Mouse (Mus musculus) C2C12 (cell line): ENCODE data around the gene Afp. TPM values are rescaled to one million over a fixed set of nuclear protein-coding genes. Genes with fewer than 3 reads are reported as not detected.

ENCODE experiments used
- H3K27me3 ChIP-seq: one replicate; pipeline ENCODE4 v1.6.1; 2011; ENCODE audit not compliant: control insufficient read depth, insufficient read depth, insufficient read length
- H3K36me3 ChIP-seq: one replicate; pipeline ENCODE4 v1.6.1; 2011; ENCODE audit not compliant: control insufficient read depth, insufficient read depth
- H3K4me3 ChIP-seq: one replicate; pipeline ENCODE4 v1.5.1; 2011; ENCODE audit warnings: mild to moderate bottlenecking, control low read depth; ENCODE audit not compliant: poor library complexity, insufficient read depth, severe bottlenecking
- H3K79me2 ChIP-seq: one replicate; pipeline ENCODE4 v1.6.1; 2011; ENCODE audit not compliant: control insufficient read depth, insufficient read depth
- H3K79me3 ChIP-seq: one replicate; pipeline ENCODE4 v1.6.1; 2011; ENCODE audit warnings: low read depth, control low read depth
- H3ac ChIP-seq: one replicate; pipeline ENCODE3; 2011; ENCODE audit warnings: low read depth; ENCODE audit not compliant: control insufficient read depth, insufficient read length
- CEBPB ChIP-seq: IDR thresholded peaks from one replicate; pipeline ENCODE4 v1.6.1; 2011; ENCODE audit warnings: low read depth, mild to moderate bottlenecking, control low read depth, moderate library complexity
- CTCF ChIP-seq: IDR thresholded peaks from one replicate; pipeline ENCODE4 v1.5.1; 2011; ENCODE audit not compliant: control insufficient read depth, insufficient read depth, insufficient read length
- FOSL1 ChIP-seq: IDR thresholded peaks from one replicate; pipeline ENCODE4 v1.8.0; 2011; ENCODE audit warnings: mild to moderate bottlenecking, low read length; ENCODE audit not compliant: poor library complexity, insufficient read depth, severe bottlenecking
- MAX ChIP-seq: IDR thresholded peaks from one replicate; pipeline ENCODE4 v1.6.1; 2011; ENCODE audit warnings: mild to moderate bottlenecking, control low read depth
- MYOD1 ChIP-seq: IDR thresholded peaks from one replicate; pipeline ENCODE4 v1.6.1; 2011; ENCODE audit warnings: low read depth; ENCODE audit not compliant: control insufficient read depth, insufficient read length
- MYOG ChIP-seq: IDR thresholded peaks from one replicate; pipeline ENCODE4 v1.6.1; 2011; ENCODE audit not compliant: control insufficient read depth, insufficient read length; ENCODE audit errors: extremely low read depth
- USF1 ChIP-seq: IDR thresholded peaks from one replicate; pipeline ENCODE4 v1.6.1; 2011; ENCODE audit warnings: low read depth, mild to moderate bottlenecking, control low read depth, moderate library complexity
- polyA plus RNA-seq: library from polyadenylated mRNA; unstranded; fragments of >200 nt; fragmentation: generic; extraction: Trizol; gene quantifications from one replicate; pipeline ENCODE4 v1.2.1, GENCODE M21; 2012; ENCODE audit warnings: missing spikeins

Afp gene
- polyA plus RNA-seq, 1 experiment = 0.26 TPM

DNA sequence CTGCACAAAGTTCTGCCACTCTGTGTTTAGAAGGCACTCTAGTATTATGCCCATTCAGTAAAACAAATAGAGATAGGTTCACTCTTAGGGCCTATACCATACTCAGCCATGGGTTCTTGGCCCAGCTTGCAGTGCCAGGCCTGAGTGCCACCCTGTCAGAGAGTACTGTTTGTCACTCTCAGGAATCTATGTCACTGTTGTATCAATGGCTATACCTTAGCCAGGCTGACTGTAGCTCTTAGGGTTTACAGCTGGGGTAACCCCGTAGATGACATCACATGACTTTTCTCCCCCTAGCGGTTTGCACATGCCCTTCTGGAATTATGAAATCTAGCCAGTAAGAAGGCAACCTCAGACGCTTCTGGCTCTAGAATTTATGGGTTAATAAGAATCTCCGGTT is 3.8 kb downstream of the Afp start:
- peaks cover 17% of the 10 kb centered on the region for H3K27me3 ChIP-seq
- TF ChIP-seq MYOD1 (no peak), FOSL1 (no peak), USF1 (no peak), CTCF (no peak), MAX (no peak), MYOG (no peak), CEBPB (no peak)
- H3K79me3 ChIP-seq = no peaks in the 10 kb centered on the region
- no peak overlapping the region for H3ac ChIP-seq
- no peak overlapping the region for H3K4me3 ChIP-seq
- H3K36me3 ChIP-seq = no peaks in the 10 kb centered on the region
- H3K79me2 ChIP-seq = no peaks in the 10 kb centered on the region

DNA sequence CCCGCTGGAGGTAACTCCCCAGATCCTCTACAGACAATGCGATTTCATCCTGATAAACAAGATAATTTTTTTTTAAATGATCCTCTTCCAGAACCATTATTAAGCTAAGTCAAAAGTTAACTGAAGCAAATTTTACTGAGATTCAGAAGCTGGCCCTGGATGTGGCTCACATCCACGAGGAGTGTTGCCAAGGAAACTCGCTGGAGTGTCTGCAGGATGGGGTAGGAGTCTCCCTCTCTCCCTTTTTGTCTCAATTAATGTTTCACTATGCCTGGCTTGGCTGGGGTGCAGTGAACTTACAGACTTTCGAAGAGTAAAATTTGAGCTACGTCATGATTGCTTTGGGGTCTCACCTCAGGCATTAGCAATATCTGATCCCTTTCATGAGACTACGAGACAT is 9.0 kb downstream of the Afp start:
- H3K36me3 ChIP-seq = no peaks in the 10 kb centered on the region
- no peak overlapping the region for H3ac ChIP-seq
- no peak for TF ChIP-seq FOSL1
- no peak for TF ChIP-seq MYOD1
- no peak for TF ChIP-seq MAX
- TF ChIP-seq MYOG = no peak
- TF ChIP-seq CTCF = no peak
- TF ChIP-seq USF1 = no peak
- TF ChIP-seq CEBPB = no peak
- H3K79me2 ChIP-seq = no peaks in the 10 kb centered on the region
- H3K79me3 ChIP-seq = no peaks in the 10 kb centered on the region
- peaks cover 18% of the 10 kb centered on the region for H3K27me3 ChIP-seq
- no peak overlapping the region for H3K4me3 ChIP-seq

DNA sequence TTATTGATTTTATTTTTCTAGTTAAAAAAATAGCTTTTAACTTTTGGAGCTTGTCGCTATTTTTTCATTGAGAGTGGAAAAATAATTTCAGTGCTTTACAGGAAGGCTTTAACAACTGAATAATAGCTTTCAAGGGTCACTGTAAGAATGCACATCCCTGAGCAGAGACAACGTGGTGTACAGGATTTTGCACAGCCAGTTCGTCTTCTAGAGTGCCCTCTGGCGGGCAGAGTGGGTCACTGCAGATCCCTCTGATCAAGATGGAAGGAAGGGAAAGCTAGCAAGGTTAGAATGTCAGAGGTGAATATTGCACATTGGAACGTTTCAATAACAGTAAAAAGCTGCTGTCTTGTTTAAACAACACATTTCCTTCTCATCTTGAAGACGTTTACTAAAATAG is 10.2 kb downstream of the Afp start:
- peaks cover 23% of the 10 kb centered on the region for H3K27me3 ChIP-seq
- H3K79me3 ChIP-seq = no peaks in the 10 kb centered on the region
- no peaks in the 10 kb centered on the region for H3K36me3 ChIP-seq
- TF ChIP-seq CEBPB = no peak
- peak; percentile 38 for TF ChIP-seq CTCF
- no peaks in the 10 kb centered on the region for H3K79me2 ChIP-seq
- H3K4me3 ChIP-seq = no peak overlapping the region
- no peak overlapping the region for H3ac ChIP-seq

DNA sequence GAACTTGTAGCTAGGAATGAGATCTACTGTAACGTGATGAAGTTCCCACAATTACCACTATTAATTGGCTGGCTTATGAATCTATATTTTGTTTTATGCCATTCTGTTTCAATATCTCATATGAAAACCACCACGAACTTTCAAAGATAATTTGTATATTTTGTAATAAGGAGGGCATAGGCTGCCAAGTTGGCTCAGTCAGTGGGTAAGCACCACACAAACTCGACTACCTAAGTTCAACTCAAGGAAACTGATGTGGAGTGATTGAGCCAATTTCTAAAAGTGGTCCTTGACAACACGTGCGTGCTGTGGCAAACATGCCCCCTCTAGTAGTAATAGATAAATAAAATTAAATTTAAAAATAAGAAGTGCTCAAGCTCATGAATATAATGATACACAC is 11.2 kb downstream of the Afp start:
- no peaks in the 10 kb centered on the region for H3K79me3 ChIP-seq
- H3K36me3 ChIP-seq = no peaks in the 10 kb centered on the region
- no peak for TF ChIP-seq MAX
- no peak for TF ChIP-seq CEBPB
- H3K27me3 ChIP-seq = peaks cover 17% of the 10 kb centered on the region
- no peaks in the 10 kb centered on the region for H3K79me2 ChIP-seq
- H3K4me3 ChIP-seq = no peak overlapping the region
- no peak overlapping the region for H3ac ChIP-seq

DNA sequence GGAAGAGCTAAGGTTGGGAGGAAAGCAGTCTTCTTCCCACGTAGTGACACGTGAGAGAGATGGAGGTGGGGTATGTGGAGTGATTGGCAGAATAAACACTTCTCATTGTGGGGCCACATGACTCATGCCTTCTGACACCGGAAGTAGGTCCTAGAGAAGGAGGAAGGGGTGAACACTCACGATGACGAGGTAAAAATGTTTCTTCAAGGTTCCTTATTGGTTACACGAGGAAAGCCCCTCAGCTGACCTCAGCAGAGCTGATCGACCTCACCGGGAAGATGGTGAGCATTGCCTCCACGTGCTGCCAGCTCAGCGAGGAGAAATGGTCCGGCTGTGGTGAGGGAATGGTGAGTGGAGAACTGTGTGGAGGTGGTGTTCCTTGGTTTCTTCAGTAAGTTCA is 14.2 kb downstream of the Afp start:
- H3K79me2 ChIP-seq = no peaks in the 10 kb centered on the region
- H3ac ChIP-seq = no peak overlapping the region
- TF ChIP-seq CEBPB (no peak), USF1 (no peak), MYOG (no peak), MAX (no peak), MYOD1 (no peak), FOSL1 (no peak), CTCF (no peak)
- H3K79me3 ChIP-seq = no peaks in the 10 kb centered on the region
- no peaks in the 10 kb centered on the region for H3K36me3 ChIP-seq
- H3K4me3 ChIP-seq = no peak overlapping the region
- H3K27me3 ChIP-seq = peaks cover 11% of the 10 kb centered on the region

DNA sequence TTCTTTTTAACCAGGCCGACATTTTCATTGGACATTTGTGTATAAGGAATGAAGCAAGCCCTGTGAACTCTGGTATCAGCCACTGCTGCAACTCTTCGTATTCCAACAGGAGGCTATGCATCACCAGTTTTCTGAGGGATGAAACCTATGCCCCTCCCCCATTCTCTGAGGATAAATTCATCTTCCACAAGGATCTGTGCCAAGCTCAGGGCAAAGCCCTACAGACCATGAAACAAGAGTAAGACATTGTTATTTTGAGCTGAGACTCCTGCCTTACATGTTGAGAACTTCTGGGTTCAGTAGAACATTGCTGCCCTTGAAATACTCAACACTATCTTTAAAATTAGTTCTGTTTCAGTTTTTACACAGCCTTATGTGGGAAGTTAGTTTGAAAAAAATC is 16.0 kb downstream of the Afp start:
- TF ChIP-seq CTCF = no peak
- TF ChIP-seq FOSL1 = no peak
- TF ChIP-seq MAX = no peak
- no peak for TF ChIP-seq MYOD1
- TF ChIP-seq USF1 = no peak
- TF ChIP-seq CEBPB = no peak
- no peak for TF ChIP-seq MYOG
- Histone ChIP-seq H3K79me3 (no peaks in the 10 kb centered on the region), H3ac (no peak overlapping the region), H3K4me3 (no peak overlapping the region), H3K36me3 (no peaks in the 10 kb centered on the region), H3K27me3 (peaks cover 18% of the 10 kb centered on the region), H3K79me2 (no peaks in the 10 kb centered on the region)
